Mouse (Mus musculus) testis, adult 2 months (tissue): Measurements from ENCODE around the gene Gckr. TPM values are rescaled to one million over a fixed set of nuclear protein-coding genes. Genes with fewer than 3 reads are reported as not detected.
"Not testable (repeated sequence)": the region's sequence is repeated elsewhere in the genome, so short reads cannot be mapped to it uniquely, and the experiment has no call there.

Experiments used
- H3K27ac ChIP-seq: fragments of 200-500 bp; 2 replicates; pipeline ENCODE4 v1.5.1; 2012; ENCODE audit warnings: low read depth, low read length; ENCODE audit not compliant: control insufficient read depth, insufficient read depth
- H3K27me3 ChIP-seq: fragments of 200-500 bp; 2 replicates; pipeline ENCODE4 v1.6.1; 2012; ENCODE audit warnings: mild to moderate bottlenecking, low read length, moderate library complexity; ENCODE audit not compliant: control insufficient read depth, insufficient read depth
- H3K36me3 ChIP-seq: fragments of 200-500 bp; 2 replicates; pipeline ENCODE4 v1.6.1; 2012; ENCODE audit warnings: mild to moderate bottlenecking, low read length; ENCODE audit not compliant: control insufficient read depth, insufficient read depth
- H3K4me1 ChIP-seq: fragments of 200-500 bp; 2 replicates; pipeline ENCODE4 v1.6.1; 2012; ENCODE audit warnings: low read length; ENCODE audit not compliant: control insufficient read depth, insufficient read depth
- H3K4me3 ChIP-seq: fragments of 200-500 bp; 2 replicates; pipeline ENCODE4 v1.5.1; 2012; ENCODE audit warnings: low read depth, mild to moderate bottlenecking, low read length, moderate library complexity, mixed read lengths; ENCODE audit not compliant: control insufficient read depth
- CTCF ChIP-seq: fragments of 200-500 bp; IDR thresholded peaks from 2 replicates; pipeline ENCODE4 v1.5.1; 2012; ENCODE audit warnings: low read depth, mild to moderate bottlenecking, inconsistent platforms, low read length, moderate library complexity; ENCODE audit not compliant: control insufficient read depth, insufficient read depth, insufficient replicate concordance
- POLR2A ChIP-seq: fragments of 200-500 bp; IDR thresholded peaks from 2 replicates; pipeline ENCODE4 v1.6.1; 2012; ENCODE audit warnings: low read depth, mild to moderate bottlenecking, inconsistent platforms, low read length, moderate library complexity; ENCODE audit not compliant: control insufficient read depth
- polyA plus RNA-seq: library from polyadenylated mRNA; depleted of rRNA; stranded (reverse); fragments of >200 nt; gene quantifications from 2 replicates; pipeline ENCODE4 v1.2.3, GENCODE M21; 2012; rRNA removed

The Gckr gene
- polyA plus RNA-seq, 1 experiment, result 0.53 TPM

DNA sequence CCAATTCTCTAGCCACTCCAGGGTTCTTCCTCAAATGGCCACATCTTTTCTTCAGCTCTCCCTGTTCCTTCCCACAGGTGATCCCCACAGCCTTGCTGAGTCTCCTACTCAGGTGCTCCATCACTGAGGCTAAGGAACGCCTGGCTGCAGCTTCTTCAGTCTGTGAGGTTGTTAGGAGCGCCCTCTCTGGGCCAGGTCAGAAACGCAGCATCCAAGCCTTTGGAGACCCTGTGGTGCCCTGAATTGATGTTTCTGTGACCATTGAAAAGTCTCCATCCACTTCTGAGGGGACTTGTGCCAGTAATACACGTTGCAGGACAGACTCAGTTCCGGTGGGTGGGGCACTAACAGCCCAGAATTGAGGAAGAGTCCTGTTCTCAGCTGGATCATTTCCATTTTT is 29.6 kb downstream of the Gckr start:
- no peak overlapping the region for H3K4me3 ChIP-seq
- TF ChIP-seq CTCF (no peak; the same call in 1 of the 2 replicates), POLR2A (no peak)
- H3K36me3 ChIP-seq, result no peaks in the 10 kb centered on the region
- H3K4me1 ChIP-seq, result no peaks in the 10 kb centered on the region
- no peak overlapping the region for H3K27ac ChIP-seq
- H3K27me3 ChIP-seq, result no peaks in the 10 kb centered on the region

DNA sequence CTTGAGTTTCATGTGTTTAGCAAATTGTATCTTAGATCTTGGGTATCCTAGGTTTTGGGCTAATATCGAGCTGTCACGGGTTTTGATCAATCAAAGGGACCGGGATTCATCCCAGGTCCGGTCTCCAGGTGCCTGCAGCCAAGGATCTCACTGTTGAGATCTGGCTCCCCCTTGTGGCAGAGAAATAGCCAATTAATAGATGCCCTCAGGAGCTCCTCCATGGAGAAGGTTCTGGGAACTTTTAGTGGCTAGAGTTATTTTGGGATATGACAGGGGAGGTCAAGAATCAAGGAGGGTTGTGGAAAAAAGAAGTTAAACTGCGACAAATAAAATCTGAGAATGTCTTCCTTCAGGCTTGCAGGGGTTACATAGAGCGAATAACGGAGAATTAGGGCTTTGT is 31.0 kb downstream of the Gckr start:
- H3K4me3 ChIP-seq, result no peak overlapping the region
- H3K27ac ChIP-seq, result no peak overlapping the region
- H3K36me3 ChIP-seq, result no peaks in the 10 kb centered on the region
- no peak for TF ChIP-seq POLR2A
- peak; percentile 30; the same call in 1 of the 2 replicates for TF ChIP-seq CTCF
- no peaks in the 10 kb centered on the region for H3K4me1 ChIP-seq
- no peaks in the 10 kb centered on the region for H3K27me3 ChIP-seq

- H3K36me3 ChIP-seq, H3K27me3 ChIP-seq, H3K4me1 ChIP-seq: not testable (repeated sequence)
- peak; percentile 60 for TF ChIP-seq POLR2A
- peak overlapping the region; percentile 79 for H3K4me3 ChIP-seq
- peak overlapping the region; percentile 82 for H3K27ac ChIP-seq
Measured at GRCm38 (mm10) chr5:31357586-31357985, 60.3 kb downstream of the Gckr start.

DNA sequence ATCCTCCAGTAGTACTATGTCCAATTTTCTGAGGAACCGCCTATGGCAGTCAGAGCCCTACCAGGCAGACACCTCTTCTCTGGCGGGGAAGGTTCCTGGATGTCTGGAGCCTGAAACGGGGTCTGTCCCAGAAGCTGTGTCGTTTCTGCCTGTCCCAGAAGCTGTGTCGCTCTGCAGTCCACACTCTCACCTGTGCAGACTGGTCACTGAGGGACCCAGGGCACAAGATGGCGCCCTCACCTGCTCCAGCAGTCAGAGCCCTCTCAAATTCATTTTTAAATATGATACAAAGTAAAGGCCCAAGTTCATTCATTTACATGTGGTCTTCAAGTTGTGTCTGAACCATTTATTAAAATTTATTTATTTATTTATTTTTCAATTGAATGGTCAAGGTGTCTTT is 63.7 kb downstream of the Gckr start:
- TF ChIP-seq CTCF, result no peak
- no peak for TF ChIP-seq POLR2A

More for the DNA sequence above, 63.7 kb downstream of the Gckr start:
- Histone ChIP-seq H3K36me3 (no peaks in the 10 kb centered on the region), H3K27me3 (no peaks in the 10 kb centered on the region), H3K4me3 (no peak overlapping the region), H3K4me1 (no peaks in the 10 kb centered on the region), H3K27ac (no peak overlapping the region)

Other genes starting within 250 kb of the Gckr start
- 38.7 and 47.7 TPM in 2 replicates for gene Atraid, start 249.1 kb upstream of the Gckr start, polyA plus RNA-seq
- 5.4 and 6.2 TPM in 2 replicates for gene Slc5a6, start 248.5 kb upstream of the Gckr start, polyA plus RNA-seq
- 11.2 and 14.0 TPM in 2 replicates for gene Cad, start 242.7 kb upstream of the Gckr start, polyA plus RNA-seq
- gene Dnajc5g, start 191.2 kb upstream of the Gckr start, polyA plus RNA-seq, result 172 and 183 TPM in 2 replicates
- 311 and 315 TPM in 2 replicates for gene Slc30a3, start 189.2 kb upstream of the Gckr start, polyA plus RNA-seq
- gene Trim54, start 180.7 kb upstream of the Gckr start, polyA plus RNA-seq, result 9.8 and 11.1 TPM in 2 replicates
- 0.57 and 1.4 TPM in 2 replicates for gene Ucn, start 158.6 kb upstream of the Gckr start, polyA plus RNA-seq
- gene Mpv17, start 143.2 kb upstream of the Gckr start, polyA plus RNA-seq, result 11.2 and 14.3 TPM in 2 replicates
- 7.3 and 9.7 TPM in 2 replicates for gene Gm29609, start 117.5 kb upstream of the Gckr start, polyA plus RNA-seq
- gene Gtf3c2, start 117.3 kb upstream of the Gckr start, polyA plus RNA-seq, result 47.2 and 49.0 TPM in 2 replicates
- gene Snx17, start 104.2 kb upstream of the Gckr start, polyA plus RNA-seq, result 22.2 and 24.8 TPM in 2 replicates
- gene Eif2b4, start 104.0 kb upstream of the Gckr start, polyA plus RNA-seq, result 107 and 116 TPM in 2 replicates
- gene Zfp513, start 95.1 kb upstream of the Gckr start, polyA plus RNA-seq, result 53.2 and 60.0 TPM in 2 replicates
- 392 and 429 TPM in 2 replicates for gene Ppm1g, start 76.8 kb upstream of the Gckr start, polyA plus RNA-seq
- gene Nrbp1, start 56.6 kb upstream of the Gckr start, polyA plus RNA-seq, result 62.5 and 64.2 TPM in 2 replicates
- gene Gm9970, start 56.2 kb upstream of the Gckr start, polyA plus RNA-seq, result 86.1 and 103 TPM in 2 replicates
- gene Krtcap3, start 45.8 kb upstream of the Gckr start, polyA plus RNA-seq, result 20.9 and 23.1 TPM in 2 replicates
- gene Ift172, start 6.3 kb upstream of the Gckr start, polyA plus RNA-seq, result 439 and 454 TPM in 2 replicates
- 1.4 and 2.0 TPM in 2 replicates for gene Fndc4, start 1.4 kb upstream of the Gckr start, polyA plus RNA-seq
- 9.1 and 9.2 TPM in 2 replicates for gene Zfp512, start 155.0 kb downstream of the Gckr start, polyA plus RNA-seq
- gene 4930548H24Rik, start 188.3 kb downstream of the Gckr start, polyA plus RNA-seq, result 4.9 and 5.4 TPM in 2 replicates
- gene Gpn1, start 197.3 kb downstream of the Gckr start, polyA plus RNA-seq, result 13.3 and 15.7 TPM in 2 replicates
- gene Slc4a1ap, start 229.6 kb downstream of the Gckr start, polyA plus RNA-seq, result 15.1 and 16.9 TPM in 2 replicates
- gene Supt7l, start 230.4 kb downstream of the Gckr start, polyA plus RNA-seq, result 5.9 and 6.4 TPM in 2 replicates